Mouse (Mus musculus) Patski (cell line): ENCODE measurements around the gene Chmp5. TPM values are rescaled to one million over a fixed set of nuclear protein-coding genes. Genes with fewer than 3 reads are reported as not detected.

ENCODE experiments used
- ATAC-seq: fragments of 100-300 bp; one replicate; pipeline ENCODE4 v1.8.0; 2021
- CTCF ChIA-PET: fragments of 350-600 bp; sonication (Branson Sonifier 250); formaldehyde crosslinking; loops from one replicate; lab custom pipeline; 2022; ENCODE audit warnings: inconsistent platforms; lab: Charles Lee
- POLR2A ChIA-PET: fragments of 350-600 bp; sonication (Branson Sonifier 250); formaldehyde crosslinking; loops from one replicate; lab custom pipeline; 2022; ENCODE audit warnings: antibody characterized with exemption, inconsistent platforms; lab: Charles Lee
- DNase-seq: peaks from one replicate; pipeline ENCODE4 v3.0.0-alpha.2; 2011; ENCODE audit warnings: low read depth, low spot score
- H3K27me3 ChIP-seq: fragments of 371-371 bp; one replicate; pipeline ENCODE4 v1.5.1; 2021
- CTCF ChIP-seq: fragments of 100-300 bp; IDR thresholded peaks from one replicate; pipeline ENCODE4 v1.5.1; 2021
- in situ Hi-C: fragments of 300-500 bp; cut with MboI; formaldehyde crosslinking; loops from 3 replicates; pipeline ENCODE4 v1.11.1; 2018; ENCODE audit warnings: low pct_unique_long_range_greater_than_20kb, mixed read lengths
- polyA plus RNA-seq: library from polyadenylated mRNA; unstranded; gene quantifications from one replicate; pipeline ENCODE4 v1.2.3, GENCODE M21; 2021

Gene Chmp5
- polyA plus RNA-seq, 1 experiment from 2014 or later = 110 TPM

DNA sequence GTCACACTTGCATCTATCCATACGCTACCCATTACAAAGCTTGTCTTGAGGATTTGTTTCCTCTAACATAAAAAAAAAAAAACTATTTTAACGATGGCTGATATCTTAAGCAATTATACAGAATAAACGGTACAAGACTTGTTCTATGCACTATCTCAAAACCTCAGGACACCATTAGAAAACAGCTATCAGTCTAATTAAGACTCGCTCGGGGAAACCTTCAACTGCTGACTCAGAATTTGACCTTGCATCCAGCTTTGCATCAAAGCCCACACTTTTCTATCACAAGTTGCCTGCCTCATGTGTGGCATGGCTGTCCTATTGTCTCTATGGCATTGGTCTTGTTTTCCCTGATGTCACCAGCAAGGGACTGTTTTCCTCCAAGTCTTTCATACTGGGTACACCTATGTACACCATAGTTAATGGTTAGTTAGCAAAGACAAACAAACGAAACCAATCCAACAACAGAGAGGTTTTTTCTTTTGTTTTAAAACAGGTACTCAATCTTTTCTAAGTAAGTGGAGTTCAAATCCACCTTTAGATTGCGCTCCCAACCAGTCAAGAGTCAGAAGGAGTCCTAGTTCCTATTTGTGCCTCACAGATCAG, 1.6 kb upstream of the Chmp5 start:
- DNase-seq (no peak), ATAC-seq (no peak)
- CTCF ChIA-PET = interaction anchor here (0.9 to 1.0 kb wide), 2 partner anchors 32 to 172 kb away, joined by 3 read pairs; no protein-coding TSS in a partner anchor
- in situ Hi-C loops = no loop called here
- POLR2A ChIA-PET = no interaction called here
- no peaks in the 10 kb centered on the region for H3K27me3 ChIP-seq
- TF ChIP-seq CTCF = no peak

DNA sequence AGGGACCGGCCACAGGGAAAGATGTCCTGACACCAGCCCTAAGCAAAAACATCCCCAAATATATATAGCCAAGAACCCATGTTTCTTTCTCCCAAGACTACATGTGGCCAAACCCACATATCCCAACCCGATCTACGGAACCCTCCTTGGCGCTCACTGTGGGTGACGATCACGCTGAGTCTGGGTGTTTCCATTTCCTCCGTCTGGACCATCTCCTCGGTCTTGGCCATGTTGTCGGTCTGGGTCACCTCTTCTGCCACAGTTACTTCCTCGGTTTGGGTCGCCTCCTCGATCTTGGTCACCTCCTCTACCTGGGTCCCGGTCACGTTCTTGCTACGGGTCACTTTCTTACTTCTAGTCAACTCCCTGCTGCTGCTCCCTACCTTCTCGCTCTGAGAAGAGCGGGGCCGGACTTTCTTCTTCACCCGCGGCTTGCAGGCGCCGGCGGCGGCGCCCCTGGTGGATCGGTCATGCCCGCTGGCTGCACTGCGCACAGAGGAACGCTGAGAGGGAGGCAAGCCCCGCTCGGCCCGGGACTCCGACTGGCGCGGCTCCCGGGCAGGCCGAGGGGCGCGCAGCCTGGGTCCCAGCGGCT, 545 bp upstream of the Chmp5 start:
- ChIA-PET CTCF (no interaction called here), POLR2A (no interaction called here)
- in situ Hi-C loops = no loop called here

DNA sequence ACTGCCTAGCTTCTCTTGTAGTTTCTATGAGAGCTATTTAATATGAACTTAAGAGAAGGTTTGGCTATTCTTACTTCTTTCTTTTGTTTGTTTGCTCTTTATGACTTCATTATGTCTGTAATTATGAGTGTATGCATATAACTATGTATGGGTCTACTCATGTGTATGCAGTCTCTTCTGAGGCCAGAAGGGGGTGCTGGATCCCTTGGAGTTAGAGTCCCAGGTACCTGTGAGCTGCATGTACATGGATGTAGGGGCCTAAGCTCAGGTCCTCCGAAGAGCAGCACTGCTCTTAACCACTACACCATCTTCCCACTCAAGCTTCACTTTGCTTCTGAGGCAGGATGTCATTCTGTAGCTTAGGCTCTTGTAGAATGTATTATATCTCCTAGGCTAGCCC, 5.3 kb downstream of the Chmp5 start:
- in situ Hi-C loops = no loop called here
- ChIA-PET CTCF (interaction anchor here (0.7 to 2.8 kb wide), 4 partner anchors 10 to 180 kb away, joined by 3 to 10 read pairs (median 4); no protein-coding TSS in a partner anchor), POLR2A (interaction anchor here (0.6 kb wide), 2 partner anchors 48 to 194 kb away, joined by 3 to 5 read pairs; no protein-coding TSS in a partner anchor)
- DNase-seq = no peak
- H3K27me3 ChIP-seq = no peaks in the 10 kb centered on the region
- ATAC-seq = no peak
- peak; percentile 60 for TF ChIP-seq CTCF

More for the DNA sequence above, 545 bp upstream of the Chmp5 start:
- H3K27me3 ChIP-seq = no peaks in the 10 kb centered on the region
- peak; percentile 65 for TF ChIP-seq CTCF
- DNase-seq = no peak
- ATAC-seq = peak; percentile 72

DNA sequence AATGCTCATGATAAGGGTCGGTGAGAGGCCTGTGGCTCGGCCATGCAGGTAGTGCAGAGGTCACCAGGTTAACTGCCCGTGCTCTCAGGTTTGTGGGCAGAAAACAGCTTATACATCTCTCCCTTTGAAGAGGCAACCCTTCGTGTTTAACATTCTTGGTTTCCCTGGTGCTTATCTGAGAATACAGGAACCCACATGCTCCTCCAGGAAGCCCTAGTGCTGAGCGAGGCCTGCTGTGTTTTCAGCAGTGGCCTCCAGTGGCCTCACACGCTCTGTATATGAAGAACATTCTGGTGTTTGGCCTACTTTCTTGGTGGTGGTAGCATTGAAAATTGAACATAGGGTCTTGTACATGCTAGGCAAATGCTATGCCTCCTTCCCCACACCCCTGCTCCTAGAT, 7.7 kb downstream of the Chmp5 start:
- ChIA-PET CTCF (no interaction called here), POLR2A (interaction anchor here (0.6 kb wide), 1 partner anchor 132 kb away, joined by 3 read pairs; no protein-coding TSS in a partner anchor)
- in situ Hi-C loops = no loop called here
- DNase-seq (no peak), ATAC-seq (no peak)
- H3K27me3 ChIP-seq = no peaks in the 10 kb centered on the region
- no peak for TF ChIP-seq CTCF

DNA sequence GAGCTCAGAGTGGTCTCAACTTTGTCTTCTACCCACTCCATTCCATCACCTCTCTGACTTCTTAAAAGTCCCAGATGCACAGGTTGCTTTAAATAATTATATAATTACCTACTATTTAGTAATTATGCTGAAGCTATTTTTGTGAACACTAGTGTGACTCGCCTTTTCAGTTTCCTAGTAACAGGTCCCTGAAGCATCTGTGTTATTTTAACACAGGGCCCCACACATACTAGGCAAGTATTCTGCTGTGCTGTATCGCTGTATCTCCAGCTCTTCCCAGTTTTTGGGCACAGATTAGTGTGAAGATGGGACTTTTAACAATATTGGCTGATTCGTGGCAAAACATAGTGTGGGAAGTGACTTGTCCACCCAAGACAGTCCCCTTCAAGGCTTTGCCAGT, 15.3 kb downstream of the Chmp5 start:
- CTCF ChIA-PET = interaction anchor here (2.4 kb wide), 1 partner anchor 11 kb away, joined by 10 read pairs; no protein-coding TSS in a partner anchor
- no peak for TF ChIP-seq CTCF
- in situ Hi-C loops = no loop called here
- ATAC-seq = no peak
- H3K27me3 ChIP-seq = no peaks in the 10 kb centered on the region
- DNase-seq = no peak
- POLR2A ChIA-PET = no interaction called here

DNA sequence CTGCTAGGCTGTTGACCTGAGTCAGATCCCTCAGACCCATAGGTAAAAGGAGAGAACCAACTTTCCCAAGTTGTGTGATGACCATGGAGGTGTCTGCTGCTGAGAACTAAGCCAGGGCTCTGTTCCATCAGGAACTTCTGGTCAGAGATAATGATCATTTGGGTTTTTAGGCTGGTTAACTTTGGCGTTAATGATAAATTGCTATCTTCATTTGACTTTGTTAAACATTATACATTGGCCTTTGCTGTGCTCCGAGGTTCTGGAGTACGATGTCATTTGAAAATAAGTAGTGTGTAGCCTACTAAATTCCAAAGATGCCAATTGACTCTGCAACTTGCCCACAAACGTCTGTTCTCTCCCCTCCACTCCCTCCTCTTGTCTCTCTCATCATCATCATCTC, 21.0 kb downstream of the Chmp5 start:
- POLR2A ChIA-PET = no interaction called here
- H3K27me3 ChIP-seq = no peaks in the 10 kb centered on the region
- in situ Hi-C loops = no loop called here
- no peak for DNase-seq
- TF ChIP-seq CTCF = no peak
- ATAC-seq = no peak
- CTCF ChIA-PET = no interaction called here

DNA sequence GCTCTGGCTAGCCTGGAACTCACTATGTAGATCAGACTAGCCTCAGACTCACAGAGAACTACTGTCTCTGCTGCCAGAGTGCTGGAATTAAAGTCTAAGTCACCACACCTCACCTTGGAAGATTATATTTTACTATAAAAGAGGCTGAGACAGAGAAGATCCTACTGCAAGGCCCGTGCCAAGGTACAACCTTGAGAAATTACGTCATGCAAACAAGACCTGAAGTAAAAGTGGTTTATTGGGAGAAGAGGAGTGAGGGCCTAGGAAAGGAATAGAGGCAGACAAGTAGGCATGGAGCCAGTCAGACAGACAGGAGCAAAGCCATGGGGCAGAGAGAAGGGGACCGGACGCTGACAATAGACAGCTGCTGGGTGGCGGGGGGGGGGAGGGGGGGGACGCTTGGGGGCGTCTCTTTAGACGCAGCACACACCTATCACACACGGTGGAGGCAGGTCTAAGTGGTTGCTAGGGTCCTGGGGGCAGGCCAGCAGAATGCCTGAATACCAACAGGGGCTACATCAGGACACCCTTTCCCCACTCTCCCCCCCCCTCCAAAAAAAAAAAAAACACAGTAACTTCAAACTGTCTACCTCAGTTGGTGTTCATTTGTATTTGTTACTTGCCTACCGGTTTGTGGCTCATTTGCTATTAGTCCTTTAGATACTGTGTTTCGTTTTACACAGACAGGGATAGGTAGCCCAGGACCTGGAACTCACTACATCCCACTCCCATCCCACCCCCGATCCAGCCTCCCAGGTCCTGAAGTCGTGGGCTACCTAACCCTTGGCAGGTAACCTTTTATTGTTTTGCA, 21.8 kb downstream of the Chmp5 start:
- ChIA-PET CTCF (no interaction called here), POLR2A (no interaction called here)
- in situ Hi-C loops = no loop called here
- ATAC-seq = no peak
- no peaks in the 10 kb centered on the region for H3K27me3 ChIP-seq
- no peak for TF ChIP-seq CTCF
- no peak for DNase-seq

DNA sequence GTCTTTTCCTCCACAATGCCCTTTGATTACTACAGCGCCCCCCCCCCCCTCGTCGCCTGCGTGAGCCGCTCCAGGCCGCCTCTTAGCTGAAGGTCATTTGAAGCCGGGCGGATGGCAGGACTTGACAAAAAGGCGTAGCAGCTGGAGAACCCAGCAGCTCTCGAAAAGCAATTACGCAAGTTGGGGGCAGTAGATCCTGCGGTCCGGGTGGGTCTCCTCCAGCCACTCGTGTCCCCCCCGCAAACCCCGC, 22.3 kb downstream of the Chmp5 start:
- H3K27me3 ChIP-seq = no peaks in the 10 kb centered on the region
- CTCF ChIA-PET = no interaction called here
- ATAC-seq (no peak), DNase-seq (no peak)
- TF ChIP-seq CTCF = no peak
- POLR2A ChIA-PET = no interaction called here
- in situ Hi-C loops = no loop called here

DNA sequence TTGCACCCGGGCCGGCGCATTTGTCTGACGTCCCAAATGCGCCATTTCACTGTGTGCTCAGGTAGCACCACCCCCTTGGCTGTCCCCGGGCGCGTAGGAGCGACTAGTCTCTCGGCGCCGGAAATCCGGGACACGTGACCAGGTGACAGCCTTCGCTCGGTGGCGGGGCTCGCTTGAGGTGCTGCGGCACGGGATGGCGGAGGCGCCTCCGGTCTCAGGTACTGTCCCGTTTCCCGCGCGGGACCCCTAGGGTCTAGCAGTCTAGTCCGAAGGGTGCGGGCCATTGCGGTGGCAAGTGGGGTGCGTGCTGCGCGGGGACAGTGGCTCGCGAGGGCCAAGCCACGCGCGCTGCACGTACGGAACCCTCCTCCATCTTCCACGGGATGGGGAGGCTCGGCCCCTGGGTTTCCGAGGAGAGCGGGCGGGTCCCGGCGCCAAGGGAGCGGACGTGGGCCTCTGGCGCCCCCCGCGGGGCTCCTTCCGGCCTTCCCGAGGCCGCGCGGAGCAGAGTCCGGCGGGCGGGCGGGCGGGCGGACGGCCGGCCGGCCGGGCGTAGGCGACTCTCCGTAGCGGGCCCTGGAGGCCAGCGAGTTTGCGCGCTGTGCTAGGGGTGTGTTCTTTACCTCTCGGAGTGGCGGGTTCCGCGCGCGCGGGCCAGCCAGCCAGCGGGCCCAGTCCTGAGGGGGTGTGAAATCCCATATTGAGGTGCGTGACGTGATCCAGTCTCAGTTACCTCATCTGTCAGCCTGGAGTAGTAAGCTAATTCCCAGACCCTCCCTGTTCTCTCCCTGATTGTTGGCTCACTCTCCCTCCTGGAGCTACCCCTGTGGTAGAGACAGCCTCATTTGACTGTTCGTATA, 22.9 kb downstream of the Chmp5 start, which contains the start of gene Nfx1:
Nfx1 (plus strand) TSS at position 65 of the 860 bp plus-strand sequence.
- ChIA-PET CTCF (no interaction called here), POLR2A (interaction anchor here (0.6 to 0.7 kb wide), 2 partner anchors 150 to 175 kb away, joined by 3 to 4 read pairs; no protein-coding TSS in a partner anchor)
- DNase-seq (peak; percentile 64), ATAC-seq (peak; percentile 81)
- no peak for TF ChIP-seq CTCF
- H3K27me3 ChIP-seq = no peaks in the 10 kb centered on the region
- in situ Hi-C loops = no loop called here

DNA sequence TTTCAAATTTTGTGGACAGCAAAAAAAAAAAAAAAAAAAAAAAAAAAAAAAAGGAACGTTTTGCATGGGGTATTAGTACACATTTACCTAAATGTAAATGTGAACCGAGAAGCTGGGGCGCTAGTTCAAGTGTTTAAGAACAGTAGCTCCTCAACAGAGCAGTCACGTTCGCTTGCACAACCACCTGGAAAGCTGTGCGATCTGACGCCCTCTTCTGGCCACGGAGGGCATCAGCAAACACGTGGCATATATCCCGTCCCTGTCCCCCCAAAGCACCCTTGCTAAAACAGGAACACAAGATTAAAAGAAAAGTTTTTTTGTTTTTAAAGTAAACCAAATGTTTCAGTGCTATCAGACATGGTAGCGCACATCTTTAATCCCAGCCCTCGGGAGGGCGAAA, 23.5 kb downstream of the Chmp5 start:
- in situ Hi-C loops = no loop called here

More for the DNA sequence above, 23.5 kb downstream of the Chmp5 start:
- no peaks in the 10 kb centered on the region for H3K27me3 ChIP-seq
- ChIA-PET POLR2A (interaction anchor here (0.6 to 0.7 kb wide), 2 partner anchors 149 to 176 kb away, joined by 3 to 4 read pairs; no protein-coding TSS in a partner anchor), CTCF (no interaction called here)
- no peak for DNase-seq
- TF ChIP-seq CTCF = peak; percentile 51
- peak; percentile 45 for ATAC-seq
